Mouse (Mus musculus): Measurements from ENCODE around the gene Nckap1l.
"Not testable (repeated sequence)": the region's sequence is repeated elsewhere in the genome, so short reads cannot be mapped to it uniquely, and the experiment has no call there.

The Nckap1l gene

GRCm38 (mm10) chr15:103453551-103454218, at the start of gene Nckap1l:
Gene Nckap1l, plus strand, starts transcription at chr15:103453794.
- DNase-seq (ENCODE audit: low spot score) = no peak

GRCm38 (mm10) chr15:103405586-103405985, 48.0 kb upstream of the Nckap1l start:
- DNase-seq (ENCODE audit: low spot score) = not testable (repeated sequence)

GRCm38 (mm10) chr15:103427017-103427416, 26.6 kb upstream of the Nckap1l start:
- DNase-seq (ENCODE audit: low spot score) = no peak

GRCm38 (mm10) chr15:103430241-103430640, 23.4 kb upstream of the Nckap1l start, which contains the start of gene Gtsf1:
Gene Gtsf1, minus strand, starts transcription at chr15:103430470.
- DNase-seq (ENCODE audit: low spot score) = no peak

- DNase-seq (ENCODE audit: low spot score) = not testable (repeated sequence)
These were observed 7.6 kb upstream of the Nckap1l start for GRCm38 (mm10) chr15:103445966-103446365.

GRCm38 (mm10) chr15:103448369-103448768, 5.2 kb upstream of the Nckap1l start, which contains the start of gene Gtsf2:
Gene Gtsf2, minus strand, starts transcription at chr15:103448469.
- no peak for DNase-seq (ENCODE audit: low spot score)

- DNase-seq (ENCODE audit: low spot score) = no peak
These were observed 855 bp downstream of the Nckap1l start for GRCm38 (mm10) chr15:103454449-103454848.

GRCm38 (mm10) chr15:103462539-103463261, 9.1 kb downstream of the Nckap1l start:
- no peak for DNase-seq (ENCODE audit: low spot score)

- no peak for DNase-seq (ENCODE audit: low spot score)
These were observed 18.0 kb downstream of the Nckap1l start for GRCm38 (mm10) chr15:103471488-103472194.

GRCm38 (mm10) chr15:103472265-103472664, 18.7 kb downstream of the Nckap1l start:
- no peak for DNase-seq (ENCODE audit: low spot score)

- no peak for DNase-seq (ENCODE audit: low spot score)
These were observed 19.6 kb downstream of the Nckap1l start for GRCm38 (mm10) chr15:103473182-103473581.

- no peak for DNase-seq (ENCODE audit: low spot score)
These were observed 20.2 kb downstream of the Nckap1l start for GRCm38 (mm10) chr15:103473769-103474168.

- DNase-seq (ENCODE audit: low spot score) = no peak
These were observed 25.5 kb downstream of the Nckap1l start for GRCm38 (mm10) chr15:103479080-103479606.

- DNase-seq (ENCODE audit: low spot score) = no peak
These were observed 26.5 kb downstream of the Nckap1l start for GRCm38 (mm10) chr15:103480129-103480528.

GRCm38 (mm10) chr15:103482488-103482887, 28.9 kb downstream of the Nckap1l start:
- no peak for DNase-seq (ENCODE audit: low spot score)

GRCm38 (mm10) chr15:103484490-103484889, 30.9 kb downstream of the Nckap1l start:
- DNase-seq (ENCODE audit: low spot score) = no peak

- DNase-seq (ENCODE audit: low spot score) = no peak
These were observed 31.5 kb downstream of the Nckap1l start for GRCm38 (mm10) chr15:103485106-103485505.

GRCm38 (mm10) chr15:103486658-103487057, 33.1 kb downstream of the Nckap1l start:
- DNase-seq (ENCODE audit: low spot score) = no peak

- no peak for DNase-seq (ENCODE audit: low spot score)
These were observed 34.7 kb downstream of the Nckap1l start for GRCm38 (mm10) chr15:103488336-103488735.

GRCm38 (mm10) chr15:103496204-103497140, 42.9 kb downstream of the Nckap1l start:
- DNase-seq (ENCODE audit: low spot score) = no peak

- DNase-seq (ENCODE audit: low spot score) = no peak
These were observed 44.6 kb downstream of the Nckap1l start for GRCm38 (mm10) chr15:103498157-103498556.

Data from left cerebral cortex, adult 11 months (tissue).